In the genomic region with DNA sequence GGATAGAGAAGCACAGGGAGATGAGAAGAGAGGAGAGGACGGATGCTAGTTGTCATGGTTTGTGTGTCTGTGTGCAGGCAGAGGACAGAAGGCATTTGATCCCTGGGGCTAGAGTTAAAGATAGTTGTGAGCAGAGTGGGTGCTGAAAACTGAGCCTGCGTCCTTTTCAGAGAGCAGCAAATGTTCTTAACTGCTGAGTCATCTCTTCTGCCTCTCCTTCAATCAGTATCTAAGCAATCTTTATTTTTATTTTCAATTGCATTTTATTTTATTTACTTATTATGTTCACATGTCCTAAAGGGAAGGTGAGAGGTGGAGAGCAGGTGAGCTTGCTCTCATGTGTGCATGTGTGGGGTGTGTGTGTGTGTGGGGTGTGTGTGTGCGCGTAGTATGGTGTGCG, we compare ENCODE assay signal across 24 mouse cellular contexts. TPM values are rescaled to one million over a fixed set of nuclear protein-coding genes. Genes with fewer than 3 reads are reported as not detected.
A peak's percentile ranks its signal among the peaks of the same experiment; 100 is the strongest.
DNase-seq lines count a peak whose midpoint lies in the region; ATAC-seq and TF ChIP-seq lines count a peak whose summit lies in the region.
"Had no signal": no experiment of that assay in that cellular context is flagged by ENCODE, and none has a peak within 500 bp of the region (broad histone marks: within the 10 kb centered on the region; RNA-seq: fewer than 3 reads in every experiment).

No protein-coding gene starts in this region.

- no peak for TF ChIP-seq CTCF in ES-Bruce4 (IDR thresholded peaks at IDR 0.05; ENCODE audit: low read depth, low read length)

- no peak for TF ChIP-seq EP300 in ES-Bruce4 (IDR thresholded peaks at IDR 0.05; ENCODE audit: insufficient read depth, low read depth, low read length)

- no peaks in the 10 kb centered on the region for H3K9me3 ChIP-seq in megakaryocyte, embryonic 14.5 days
- H3K9me3 ChIP-seq in ES-Bruce4 (replicated peaks; ENCODE audit: control insufficient read depth, insufficient read depth, low read length, poor library complexity, severe bottlenecking), result no peaks in the 10 kb centered on the region
- H3K9me3 ChIP-seq: embryonic facial prominence, embryonic 12.5 days; embryonic facial prominence, embryonic 15.5 days; G1E; heart, embryonic 10.5 days; hindbrain, embryonic 12.5 days; hindbrain, embryonic 15.5 days had no signal

- no peak for TF ChIP-seq POLR2A in ES-Bruce4 (IDR thresholded peaks at IDR 0.05; ENCODE audit: insufficient read depth, low read length)

- no peak for ATAC-seq in megakaryocyte, adult 5-6 weeks (ENCODE audit: poor library complexity, severe bottlenecking)
- ATAC-seq: forebrain, embryonic 14.5 days; forebrain, postnatal 0 days had no signal

- H3K4me1 ChIP-seq in megakaryocyte, embryonic 14.5 days, result peaks cover 27% of the 10 kb centered on the region
- no peaks in the 10 kb centered on the region for H3K4me1 ChIP-seq in ES-Bruce4 (ENCODE audit: control insufficient read depth, insufficient read depth, low read length)

- peak overlapping the region; percentile 28 for H3K4me3 ChIP-seq in megakaryocyte, embryonic 14.5 days (replicated peaks)
- peak overlapping the region; percentile 24 for H3K4me3 ChIP-seq in ES-Bruce4 (ENCODE audit: low read depth, low read length)
- H3K4me3 ChIP-seq: embryonic facial prominence, embryonic 12.5 days; embryonic facial prominence, embryonic 15.5 days; heart, adult 2 months; heart, embryonic 10.5 days; hindbrain, embryonic 12.5 days; hindbrain, embryonic 15.5 days had no signal

- peak; percentile 26 for DNase-seq in gastrocnemius, adult 18-20 months (ENCODE audit: low spot score)
- DNase-seq in gastrocnemius, postnatal 10 days, result no peak
- DNase-seq in skeletal muscle tissue, adult 2 months (ENCODE audit: low read depth, low spot score), result peak; percentile 51
- no peak for DNase-seq in spleen, postnatal 4 days (ENCODE audit: low spot score in 2 of 2)
- no peak for DNase-seq in lung, postnatal 10 days
- DNase-seq: adrenal gland, adult 2 months; adrenal gland, postnatal 14 days; cerebellum, adult 11 months; cerebellum, adult 2 months; cerebellum, adult 9-11 months; cerebellum, postnatal 25 days; forebrain, postnatal 0 days; gastrocnemius, postnatal 14 days; heart, adult 2 months had no signal

- H3K9ac ChIP-seq in ES-Bruce4 (ENCODE audit: low read depth, poor library complexity, severe bottlenecking), result peak overlapping the region; percentile 0; the same call in 1 of the 2 replicates
- H3K9ac ChIP-seq: embryonic facial prominence, embryonic 12.5 days; embryonic facial prominence, embryonic 15.5 days; forebrain, postnatal 0 days; hindbrain, embryonic 12.5 days; hindbrain, embryonic 15.5 days had no signal

- no peaks in the 10 kb centered on the region for H3K27me3 ChIP-seq in megakaryocyte, embryonic 14.5 days (replicated peaks)
- H3K27me3 ChIP-seq in ES-Bruce4 (ENCODE audit: control insufficient read depth, insufficient read depth, low read length, poor library complexity, severe bottlenecking), result no peaks in the 10 kb centered on the region
- H3K27me3 ChIP-seq: embryonic facial prominence, embryonic 12.5 days; embryonic facial prominence, embryonic 15.5 days; hindbrain, embryonic 12.5 days; hindbrain, embryonic 15.5 days had no signal

- peak overlapping the region; percentile 81 for H3K27ac ChIP-seq in ES-Bruce4 (ENCODE audit: insufficient read depth, low read length)
- H3K27ac ChIP-seq: embryonic facial prominence, embryonic 12.5 days; embryonic facial prominence, embryonic 15.5 days; heart, adult 2 months; heart, embryonic 10.5 days; hindbrain, embryonic 12.5 days; hindbrain, embryonic 15.5 days had no signal

- H3K36me3 ChIP-seq in megakaryocyte, embryonic 14.5 days (replicated peaks; ENCODE audit: low read length), result peaks cover 58% of the 10 kb centered on the region
- H3K36me3 ChIP-seq in ES-Bruce4 (ENCODE audit: control insufficient read depth, insufficient read depth, low read length, poor library complexity, severe bottlenecking), result peaks cover 28% of the 10 kb centered on the region

RNA-seq across cellular contexts. Expression of a gene that starts 4.3 kb away (rescaled TPM):
- 1 to 10 TPM; 2.3 TPM for total RNA-seq in gastrocnemius, adult 18-20 months (2021)
- total RNA-seq in gastrocnemius, postnatal 10 days (2021), result 1 to 10 TPM; 7.1 to 8.3 TPM
- 0.45 and 1.5 TPM in 2 replicates for polyA plus RNA-seq in megakaryocyte, embryonic 14.5 days (2012; ENCODE audit: insufficient read depth, low replicate concordance)
- total RNA-seq in megakaryocyte, adult 5-6 weeks (2015), result 5.3 and 7.8 TPM in 2 replicates
- total RNA-seq in megakaryocyte, adult 5-6 weeks (2017), result 3.6 and 4.6 TPM in 2 replicates
- 16.5 and 23.2 TPM in 2 replicates for polyA plus RNA-seq in ES-Bruce4 (2011; ENCODE audit: insufficient read depth, insufficient read length, low read depth, missing spikeins)

RNA-seq across cellular contexts. Expression of a gene that starts 4.7 kb away (rescaled TPM):
- total RNA-seq in gastrocnemius, adult 18-20 months (2021), result 10 to 100 TPM; 48.6 to 51.3 TPM
- total RNA-seq in gastrocnemius, postnatal 10 days (2021), result 10 to 100 TPM; 31.3 to 33.8 TPM
- polyA plus RNA-seq in megakaryocyte, embryonic 14.5 days (2012; ENCODE audit: insufficient read depth, low replicate concordance), result 9.7 and 15.1 TPM in 2 replicates
- 29.9 and 33.1 TPM in 2 replicates for total RNA-seq in megakaryocyte, adult 5-6 weeks (2015)
- total RNA-seq in megakaryocyte, adult 5-6 weeks (2017), result 37.7 and 41.4 TPM in 2 replicates
- 66.5 and 67.4 TPM in 2 replicates for polyA plus RNA-seq in ES-Bruce4 (2011; ENCODE audit: insufficient read depth, insufficient read length, low read depth, missing spikeins)

RNA-seq across cellular contexts. Expression of a gene that starts 21.3 kb away (rescaled TPM):
- total RNA-seq in gastrocnemius, adult 18-20 months (2021), result 10 to 100 TPM; 16.6 to 17.1 TPM
- 10 to 100 TPM; 16.3 to 17.3 TPM for total RNA-seq in gastrocnemius, postnatal 10 days (2021)
- 2.5 TPM in 1 of 2 replicates, not detected in the other for polyA plus RNA-seq in megakaryocyte, embryonic 14.5 days (2012; ENCODE audit: insufficient read depth, low replicate concordance)
- total RNA-seq in megakaryocyte, adult 5-6 weeks (2015), result 36.2 and 42.1 TPM in 2 replicates
- 29.9 TPM in 2 replicates for total RNA-seq in megakaryocyte, adult 5-6 weeks (2017)
- polyA plus RNA-seq in ES-Bruce4 (2011; ENCODE audit: insufficient read depth, insufficient read length, low read depth, missing spikeins), result 65.8 and 67.6 TPM in 2 replicates

RNA-seq across cellular contexts. Expression of a gene that starts 26.0 kb away (rescaled TPM):
- total RNA-seq in gastrocnemius, adult 18-20 months (2021), result 10 to 100 TPM; 26.9 to 29.6 TPM
- 10 to 100 TPM; 46.7 to 62.6 TPM for total RNA-seq in gastrocnemius, postnatal 10 days (2021)
- 5.5 and 6.5 TPM in 2 replicates for polyA plus RNA-seq in megakaryocyte, embryonic 14.5 days (2012; ENCODE audit: insufficient read depth, low replicate concordance)
- 73.1 and 77.7 TPM in 2 replicates for total RNA-seq in megakaryocyte, adult 5-6 weeks (2015)
- total RNA-seq in megakaryocyte, adult 5-6 weeks (2017), result 36.9 and 47.6 TPM in 2 replicates
- 175 and 178 TPM in 2 replicates for polyA plus RNA-seq in ES-Bruce4 (2011; ENCODE audit: insufficient read depth, insufficient read length, low read depth, missing spikeins)

RNA-seq across cellular contexts. Expression of a gene that starts 44.9 kb away (rescaled TPM):
- total RNA-seq in gastrocnemius, adult 18-20 months (2021), result under 1 TPM; 0.39 to 0.57 TPM
- total RNA-seq in gastrocnemius, postnatal 10 days (2021), result 1 to 10 TPM; 3.1 to 5.0 TPM
- polyA plus RNA-seq in megakaryocyte, embryonic 14.5 days (2012; ENCODE audit: insufficient read depth, low replicate concordance), result 0.02 TPM in 1 of 2 replicates, not detected in the other
- 0.51 TPM in 1 of 2 replicates, not detected in the other for total RNA-seq in megakaryocyte, adult 5-6 weeks (2015)
- total RNA-seq in megakaryocyte, adult 5-6 weeks (2017), result 0.07 and 0.37 TPM in 2 replicates
- 10.0 and 11.4 TPM in 2 replicates for polyA plus RNA-seq in ES-Bruce4 (2011; ENCODE audit: insufficient read depth, insufficient read length, low read depth, missing spikeins)

Comparison
In these comparisons a context has a peak if more than half of its experiments do, and no peak if none do; other contexts are left out.
1. DNase-seq: peak in gastrocnemius, adult 18-20 months (single experiment) and skeletal muscle tissue, adult 2 months (single experiment); none in gastrocnemius, postnatal 10 days (single experiment), spleen, postnatal 4 days (0 of 2) and lung, postnatal 10 days (single experiment).